Mouse (Mus musculus): ENCODE measurements at regions not wholly inside any gene's neighbourhood (a gene's known extent, or its start where the extent isn't known, plus 50 kb on each side); places are given as distances from the start of the nearest gene placed in this dataset.

- in situ Hi-C loops (cut with MboI, MseI): no loop called here
Observed at GRCm38 (mm10) chr3:61467158-61467557, 101.4 kb upstream of the B430305J03Rik start.

GRCm38 (mm10) chr3:61466641-61467040 is 100.9 kb upstream of the B430305J03Rik start:
- in situ Hi-C loops (cut with MboI, MseI): no loop called here

DNA sequence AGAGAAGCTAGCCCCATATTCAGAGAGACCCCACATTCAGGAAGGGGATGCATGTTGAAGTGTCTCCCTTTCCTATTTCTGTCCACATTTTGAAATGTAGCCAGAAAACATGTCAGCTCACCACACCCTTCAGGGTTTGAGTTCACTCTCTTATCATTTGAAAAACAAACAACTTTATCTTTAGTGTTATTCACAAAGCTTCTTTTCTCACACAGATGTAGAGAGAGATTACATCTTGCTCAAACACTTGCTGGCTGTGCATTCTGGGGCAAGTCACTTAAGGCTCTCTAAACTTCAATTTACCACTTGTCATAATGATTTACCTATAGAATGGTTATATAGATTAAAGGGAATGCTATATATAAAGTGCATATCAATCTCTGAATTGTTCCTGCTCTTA is 94.3 kb upstream of the B430305J03Rik start:
- in situ Hi-C loops (cut with MboI, MseI): no loop called here

DNA sequence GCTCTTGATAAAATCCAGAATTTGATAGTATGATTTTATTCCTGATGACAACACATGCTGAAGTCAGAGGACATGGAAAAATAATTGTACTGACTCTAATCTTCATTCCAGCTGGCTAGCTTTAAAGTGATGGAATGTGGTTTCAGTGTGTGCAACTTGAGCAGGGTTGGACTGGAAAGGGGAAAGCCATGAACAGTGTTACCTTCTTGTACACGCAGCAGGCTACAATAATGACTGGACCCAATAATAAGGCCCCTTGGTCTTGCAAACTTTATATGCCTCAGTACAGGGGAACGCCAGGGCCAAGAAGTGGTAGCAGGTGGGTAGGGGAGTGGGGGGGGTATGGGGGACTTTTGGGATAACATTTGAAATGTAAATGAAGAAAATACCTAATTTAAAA is 90.8 kb upstream of the B430305J03Rik start:
- in situ Hi-C loops (cut with MboI, MseI): no loop called here

DNA sequence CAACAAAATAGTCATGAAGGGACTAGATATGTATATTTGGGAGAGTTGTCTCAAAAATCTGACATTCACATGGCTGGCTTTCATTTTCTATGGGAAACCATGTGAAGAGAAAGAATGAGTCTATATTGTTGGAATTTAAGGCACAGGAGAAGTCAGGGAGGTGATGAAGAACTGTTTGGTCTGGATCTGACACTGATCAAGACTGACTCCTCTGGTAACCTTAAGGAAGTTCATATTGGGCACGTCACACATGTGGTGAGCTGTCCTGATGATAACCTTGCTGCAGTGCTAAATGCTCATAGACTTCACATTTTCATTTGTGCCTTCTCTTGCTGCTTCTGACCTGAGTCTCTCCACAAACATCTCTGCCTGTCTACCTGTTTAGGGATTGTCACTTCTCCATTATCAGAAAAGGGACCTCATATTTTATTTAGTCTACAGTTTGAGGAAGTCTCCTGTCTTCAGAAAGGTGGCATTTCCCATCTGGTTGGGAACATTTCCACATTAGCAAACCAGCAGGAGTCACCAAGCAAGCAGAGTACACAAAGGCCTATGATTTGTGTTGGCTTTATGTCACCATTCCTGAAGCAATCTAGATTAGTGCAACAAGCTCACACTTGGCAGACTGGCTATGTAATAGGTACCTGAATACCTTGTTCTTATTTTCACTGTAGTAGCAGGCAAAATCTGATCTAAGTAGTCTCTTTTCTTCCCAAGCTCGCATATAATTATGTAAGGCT is 76.4 kb upstream of the B430305J03Rik start:
- in situ Hi-C loops (cut with MboI, MseI): no loop called here

- in situ Hi-C loops (cut with MboI, MseI): no loop called here
Observed at GRCm38 (mm10) chr3:61441445-61441844, 75.7 kb upstream of the B430305J03Rik start.

- in situ Hi-C loops (cut with MboI, MseI): no loop called here
Observed at GRCm38 (mm10) chr3:61428713-61429112, 63.0 kb upstream of the B430305J03Rik start.

DNA sequence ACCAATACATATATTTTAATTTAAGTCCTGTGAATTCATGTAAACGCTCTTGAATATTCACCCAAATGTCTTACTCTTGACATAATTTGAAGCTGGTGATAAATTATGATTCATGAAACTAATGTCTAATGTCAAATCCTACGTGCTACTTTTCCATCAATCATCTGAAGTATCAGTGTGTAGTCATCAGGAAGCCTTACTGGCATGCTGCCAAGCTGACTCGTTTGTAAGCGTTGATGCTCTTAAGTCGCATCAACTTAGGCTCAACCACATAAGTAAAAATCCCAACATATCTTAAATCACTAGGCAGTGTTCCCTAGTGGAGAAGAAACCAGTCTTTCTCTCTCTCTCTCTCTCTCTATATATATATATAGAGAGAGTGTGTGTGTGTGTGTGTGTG is 58.2 kb upstream of the B430305J03Rik start:
- in situ Hi-C loops (cut with MboI, MseI): no loop called here

DNA sequence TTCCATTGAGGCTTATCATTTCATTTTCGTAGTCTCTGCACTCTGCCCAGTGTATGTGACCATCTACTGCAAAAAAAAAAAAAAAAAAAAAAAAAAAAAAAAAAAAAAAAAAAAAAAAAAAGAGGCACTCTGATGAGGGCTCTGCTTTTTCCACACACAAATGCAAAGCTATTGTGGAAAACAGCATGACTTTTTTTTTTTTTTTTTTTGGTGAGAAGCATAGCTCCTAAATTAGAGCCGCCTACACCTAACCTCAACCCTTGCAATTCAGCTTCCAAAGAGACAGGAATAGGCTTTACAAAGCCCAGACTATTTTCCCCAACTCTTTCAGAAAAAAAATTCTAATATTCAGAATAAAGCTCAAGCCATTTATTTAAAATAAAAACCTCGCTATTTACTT is 54.0 kb upstream of the B430305J03Rik start:
- in situ Hi-C loops (cut with MboI, MseI): no loop called here

GRCm38 (mm10) chr3:61418096-61418495 is 52.3 kb upstream of the B430305J03Rik start:
- in situ Hi-C loops (cut with MboI, MseI): no loop called here

Measured in regulatory T cell (primary cell).